Mouse (Mus musculus): Measurements from ENCODE around the gene Pfn1. TPM values are rescaled to one million over a fixed set of nuclear protein-coding genes. Genes with fewer than 3 reads are reported as not detected.
A peak's percentile ranks its signal among the peaks of the same experiment; 100 is the strongest.

Gene Pfn1
- 100 to 1,000 TPM; 346 to 373 TPM for total RNA-seq (2021)

- peak; percentile 66 to 72 for DNase-seq
Measured at GRCm38 (mm10) chr11:70654198-70654922, at the start of gene Pfn1. TSS of gene Pfn1 (minus strand) at chr11:70654644.

- no peak for DNase-seq
Measured at GRCm38 (mm10) chr11:70702781-70703180, 48.3 kb upstream of the Pfn1 start.

- no peak for DNase-seq
Measured at GRCm38 (mm10) chr11:70701984-70702733, 47.7 kb upstream of the Pfn1 start.

GRCm38 (mm10) chr11:70701221-70701955 lies 46.9 kb upstream of the Pfn1 start:
- no peak for DNase-seq

GRCm38 (mm10) chr11:70700613-70701012 lies 46.2 kb upstream of the Pfn1 start:
- peak in 1 of 2 experiments; percentile 63 for DNase-seq

GRCm38 (mm10) chr11:70699722-70700556 lies 45.5 kb upstream of the Pfn1 start, which contains the start of the genes Inca1 and Kif1c:
TSS of gene Inca1 (minus strand) at chr11:70700155.
TSS of gene Kif1c (plus strand) at chr11:70700548.
- DNase-seq = peak; percentile 94 to 95

- no peak for DNase-seq
Measured at GRCm38 (mm10) chr11:70699051-70699450, 44.6 kb upstream of the Pfn1 start.

- no peak for DNase-seq
Measured at GRCm38 (mm10) chr11:70697376-70697775, 42.9 kb upstream of the Pfn1 start.

- no peak for DNase-seq
Measured at GRCm38 (mm10) chr11:70693504-70693903, 39.1 kb upstream of the Pfn1 start.

GRCm38 (mm10) chr11:70689578-70689977 lies 35.1 kb upstream of the Pfn1 start:
- no peak for DNase-seq

- no peak for DNase-seq
Measured at GRCm38 (mm10) chr11:70688372-70688771, 33.9 kb upstream of the Pfn1 start.

- DNase-seq = peak; percentile 88 to 91
Measured at GRCm38 (mm10) chr11:70687601-70688199, 33.3 kb upstream of the Pfn1 start, which contains the start of gene Camta2. TSS of gene Camta2 (minus strand) at chr11:70688105.

- DNase-seq = peak; percentile 76 to 77
Measured at GRCm38 (mm10) chr11:70686901-70687566, 32.6 kb upstream of the Pfn1 start.

- DNase-seq = no peak
Measured at GRCm38 (mm10) chr11:70683640-70684039, 29.2 kb upstream of the Pfn1 start.

GRCm38 (mm10) chr11:70681897-70682581 lies 27.6 kb upstream of the Pfn1 start:
- DNase-seq = no peak

GRCm38 (mm10) chr11:70681170-70681569 lies 26.7 kb upstream of the Pfn1 start:
- DNase-seq = no peak

- no peak for DNase-seq
Measured at GRCm38 (mm10) chr11:70679894-70680293, 25.4 kb upstream of the Pfn1 start.

- DNase-seq = no peak
Measured at GRCm38 (mm10) chr11:70679361-70679760, 24.9 kb upstream of the Pfn1 start.

GRCm38 (mm10) chr11:70678576-70678975 lies 24.1 kb upstream of the Pfn1 start:
- no peak for DNase-seq

- DNase-seq = no peak
Measured at GRCm38 (mm10) chr11:70678092-70678491, 23.6 kb upstream of the Pfn1 start.

Measured in layer of hippocampus, postnatal 36 days (tissue).